Mouse (Mus musculus): ENCODE data around the gene Dennd1b. TPM values are rescaled to one million over a fixed set of nuclear protein-coding genes. Genes with fewer than 3 reads are reported as not detected.

Dennd1b gene
- polyA plus RNA-seq, 1 experiment = 0.81 TPM

- Histone ChIP-seq H3K36me3 (ENCODE audit: control insufficient read depth, insufficient read depth) (no peaks in the 10 kb centered on the region), H3K79me2 (ENCODE audit: control insufficient read depth, insufficient read depth) (no peaks in the 10 kb centered on the region), H3K27me3 (ENCODE audit: control insufficient read depth, insufficient read depth, insufficient read length) (no peaks in the 10 kb centered on the region), H3ac (ENCODE audit: control insufficient read depth, insufficient read length, low read depth) (no peak overlapping the region), H3K4me3 (ENCODE audit: insufficient read depth, poor library complexity, severe bottlenecking) (no peak overlapping the region), H3K79me3 (ENCODE audit: low read depth) (no peaks in the 10 kb centered on the region)
- TF ChIP-seq MYOG (IDR thresholded peaks at IDR 0.05; ENCODE audit: control insufficient read depth, extremely low read depth, insufficient read length) = no peak
- TF ChIP-seq CEBPB (IDR thresholded peaks at IDR 0.05; ENCODE audit: low read depth) = no peak
- TF ChIP-seq CTCF (IDR thresholded peaks at IDR 0.05; ENCODE audit: control insufficient read depth, insufficient read depth, insufficient read length) = no peak
- TF ChIP-seq MYOD1 (IDR thresholded peaks at IDR 0.05; ENCODE audit: control insufficient read depth, insufficient read length, low read depth) = no peak
- TF ChIP-seq MAX (IDR thresholded peaks at IDR 0.05) = no peak
- no peak for TF ChIP-seq USF1 (IDR thresholded peaks at IDR 0.05; ENCODE audit: low read depth)
- TF ChIP-seq FOSL1 (IDR thresholded peaks at IDR 0.05; ENCODE audit: insufficient read depth, low read length, poor library complexity, severe bottlenecking) = no peak
Measured at GRCm38 (mm10) chr1:139038620-139039019, 75.4 kb downstream of the Dennd1b start.

GRCm38 (mm10) chr1:139039529-139040230 is 76.4 kb downstream of the Dennd1b start:
- TF ChIP-seq FOSL1 (IDR thresholded peaks at IDR 0.05; ENCODE audit: insufficient read depth, low read length, poor library complexity, severe bottlenecking) = no peak
- TF ChIP-seq MYOD1 (IDR thresholded peaks at IDR 0.05; ENCODE audit: control insufficient read depth, insufficient read length, low read depth) = no peak
- no peak for TF ChIP-seq USF1 (IDR thresholded peaks at IDR 0.05; ENCODE audit: low read depth)
- no peak for TF ChIP-seq MYOG (IDR thresholded peaks at IDR 0.05; ENCODE audit: control insufficient read depth, extremely low read depth, insufficient read length)
- no peak for TF ChIP-seq MAX (IDR thresholded peaks at IDR 0.05)
- TF ChIP-seq CTCF (IDR thresholded peaks at IDR 0.05; ENCODE audit: control insufficient read depth, insufficient read depth, insufficient read length) = no peak
- no peak for TF ChIP-seq CEBPB (IDR thresholded peaks at IDR 0.05; ENCODE audit: low read depth)
- Histone ChIP-seq H3ac (ENCODE audit: control insufficient read depth, insufficient read length, low read depth) (no peak overlapping the region), H3K79me3 (ENCODE audit: low read depth) (no peaks in the 10 kb centered on the region)

GRCm38 (mm10) chr1:139049075-139049474 is 85.8 kb downstream of the Dennd1b start:
- Histone ChIP-seq H3K79me2 (ENCODE audit: control insufficient read depth, insufficient read depth) (no peaks in the 10 kb centered on the region), H3ac (ENCODE audit: control insufficient read depth, insufficient read length, low read depth) (no peak overlapping the region), H3K27me3 (ENCODE audit: control insufficient read depth, insufficient read depth, insufficient read length) (no peaks in the 10 kb centered on the region), H3K79me3 (ENCODE audit: low read depth) (no peaks in the 10 kb centered on the region), H3K36me3 (ENCODE audit: control insufficient read depth, insufficient read depth) (no peaks in the 10 kb centered on the region), H3K4me3 (ENCODE audit: insufficient read depth, poor library complexity, severe bottlenecking) (no peak overlapping the region)
- TF ChIP-seq MAX (IDR thresholded peaks at IDR 0.05) = no peak
- TF ChIP-seq CEBPB (IDR thresholded peaks at IDR 0.05; ENCODE audit: low read depth) = no peak
- TF ChIP-seq MYOD1 (IDR thresholded peaks at IDR 0.05; ENCODE audit: control insufficient read depth, insufficient read length, low read depth) = no peak
- no peak for TF ChIP-seq MYOG (IDR thresholded peaks at IDR 0.05; ENCODE audit: control insufficient read depth, extremely low read depth, insufficient read length)
- TF ChIP-seq CTCF (IDR thresholded peaks at IDR 0.05; ENCODE audit: control insufficient read depth, insufficient read depth, insufficient read length) = no peak
- no peak for TF ChIP-seq FOSL1 (IDR thresholded peaks at IDR 0.05; ENCODE audit: insufficient read depth, low read length, poor library complexity, severe bottlenecking)
- TF ChIP-seq USF1 (IDR thresholded peaks at IDR 0.05; ENCODE audit: low read depth) = no peak

More at GRCm38 (mm10) chr1:139039529-139040230, 76.4 kb downstream of the Dennd1b start:
- no peaks in the 10 kb centered on the region for H3K27me3 ChIP-seq (ENCODE audit: control insufficient read depth, insufficient read depth, insufficient read length)
- no peak overlapping the region for H3K4me3 ChIP-seq (ENCODE audit: insufficient read depth, poor library complexity, severe bottlenecking)
- no peaks in the 10 kb centered on the region for H3K79me2 ChIP-seq (ENCODE audit: control insufficient read depth, insufficient read depth)
- H3K36me3 ChIP-seq (ENCODE audit: control insufficient read depth, insufficient read depth) = no peaks in the 10 kb centered on the region

- no peak for TF ChIP-seq CTCF (IDR thresholded peaks at IDR 0.05; ENCODE audit: control insufficient read depth, insufficient read depth, insufficient read length)
- no peak for TF ChIP-seq USF1 (IDR thresholded peaks at IDR 0.05; ENCODE audit: low read depth)
- TF ChIP-seq CEBPB (IDR thresholded peaks at IDR 0.05; ENCODE audit: low read depth) = no peak
- no peak for TF ChIP-seq FOSL1 (IDR thresholded peaks at IDR 0.05; ENCODE audit: insufficient read depth, low read length, poor library complexity, severe bottlenecking)
- no peak for TF ChIP-seq MAX (IDR thresholded peaks at IDR 0.05)
- TF ChIP-seq MYOG (IDR thresholded peaks at IDR 0.05; ENCODE audit: control insufficient read depth, extremely low read depth, insufficient read length) = no peak
- TF ChIP-seq MYOD1 (IDR thresholded peaks at IDR 0.05; ENCODE audit: control insufficient read depth, insufficient read length, low read depth) = no peak
- Histone ChIP-seq H3ac (ENCODE audit: control insufficient read depth, insufficient read length, low read depth) (no peak overlapping the region), H3K36me3 (ENCODE audit: control insufficient read depth, insufficient read depth) (no peaks in the 10 kb centered on the region), H3K79me3 (ENCODE audit: low read depth) (no peaks in the 10 kb centered on the region), H3K4me3 (ENCODE audit: insufficient read depth, poor library complexity, severe bottlenecking) (no peak overlapping the region), H3K27me3 (ENCODE audit: control insufficient read depth, insufficient read depth, insufficient read length) (no peaks in the 10 kb centered on the region), H3K79me2 (ENCODE audit: control insufficient read depth, insufficient read depth) (no peaks in the 10 kb centered on the region)
Measured at GRCm38 (mm10) chr1:139049881-139050472, 86.7 kb downstream of the Dennd1b start.

GRCm38 (mm10) chr1:139053003-139053402 is 89.8 kb downstream of the Dennd1b start:
- H3K27me3 ChIP-seq (ENCODE audit: control insufficient read depth, insufficient read depth, insufficient read length) = no peaks in the 10 kb centered on the region
- no peak overlapping the region for H3K4me3 ChIP-seq (ENCODE audit: insufficient read depth, poor library complexity, severe bottlenecking)
- H3K79me3 ChIP-seq (ENCODE audit: low read depth) = no peaks in the 10 kb centered on the region
- TF ChIP-seq CEBPB (IDR thresholded peaks at IDR 0.05; ENCODE audit: low read depth) = no peak
- no peak for TF ChIP-seq MYOG (IDR thresholded peaks at IDR 0.05; ENCODE audit: control insufficient read depth, extremely low read depth, insufficient read length)
- TF ChIP-seq FOSL1 (IDR thresholded peaks at IDR 0.05; ENCODE audit: insufficient read depth, low read length, poor library complexity, severe bottlenecking) = no peak
- TF ChIP-seq CTCF (IDR thresholded peaks at IDR 0.05; ENCODE audit: control insufficient read depth, insufficient read depth, insufficient read length) = no peak
- no peak for TF ChIP-seq USF1 (IDR thresholded peaks at IDR 0.05; ENCODE audit: low read depth)
- TF ChIP-seq MYOD1 (IDR thresholded peaks at IDR 0.05; ENCODE audit: control insufficient read depth, insufficient read length, low read depth) = no peak
- no peak for TF ChIP-seq MAX (IDR thresholded peaks at IDR 0.05)
- H3K79me2 ChIP-seq (ENCODE audit: control insufficient read depth, insufficient read depth) = no peaks in the 10 kb centered on the region
- no peak overlapping the region for H3ac ChIP-seq (ENCODE audit: control insufficient read depth, insufficient read length, low read depth)
- H3K36me3 ChIP-seq (ENCODE audit: control insufficient read depth, insufficient read depth) = no peaks in the 10 kb centered on the region
